Mouse (Mus musculus) limb, embryonic 11.5 days (tissue): ENCODE measurements around the gene Nanp. TPM values are rescaled to one million over a fixed set of nuclear protein-coding genes. Genes with fewer than 3 reads are reported as not detected.

Experiments
- ATAC-seq: fragments of 200-750 bp; cut with Nextera tagmentation; 2 replicates; pipeline ENCODE4 v1.8.0; 2017; ENCODE audit warnings: low read depth; ENCODE audit not compliant: insufficient number of reproducible peaks, low FRiP score, low TSS enrichment
- DNase-seq: peaks from one replicate; pipeline ENCODE4 v3.0.0-alpha.2; 2015; ENCODE audit warnings: low spot score
- H3K27ac ChIP-seq: fragments of 300-500 bp; sonication (generic); replicated peaks from 2 replicates; pipeline ENCODE4 v1.5.1; 2014; ENCODE audit warnings: low read depth, mild to moderate bottlenecking, low read length
- H3K27me3 ChIP-seq: fragments of 300-500 bp; sonication (generic); 2 replicates; pipeline ENCODE4 v1.6.1; 2014; ENCODE audit warnings: mild to moderate bottlenecking, low read length, mixed read lengths; ENCODE audit not compliant: control insufficient read depth, insufficient read depth
- H3K36me3 ChIP-seq: fragments of 300-500 bp; sonication (generic); 2 replicates; pipeline ENCODE4 v1.6.1; 2014; ENCODE audit warnings: mild to moderate bottlenecking, low read length, moderate library complexity, mixed read lengths; ENCODE audit not compliant: control insufficient read depth, insufficient read depth
- H3K4me1 ChIP-seq: fragments of 300-500 bp; sonication (generic); 2 replicates; pipeline ENCODE4 v1.6.1; 2014; ENCODE audit warnings: low read length, mixed read lengths; ENCODE audit not compliant: control insufficient read depth, insufficient read depth
- H3K4me2 ChIP-seq: fragments of 300-500 bp; sonication (generic); 2 replicates; pipeline ENCODE4 v1.6.1; 2014; ENCODE audit warnings: low read depth, mild to moderate bottlenecking, moderate library complexity; ENCODE audit not compliant: severe bottlenecking
- H3K4me3 ChIP-seq: fragments of 300-500 bp; sonication (generic); 2 replicates; pipeline ENCODE4 v1.5.1; 2014; ENCODE audit warnings: low read depth, low read length
- H3K9ac ChIP-seq: fragments of 300-500 bp; sonication (generic); 2 replicates; pipeline ENCODE4 v1.6.1; 2014; ENCODE audit warnings: mild to moderate bottlenecking, low read length
- H3K9me3 ChIP-seq: fragments of 300-500 bp; sonication (generic); 2 replicates; pipeline ENCODE4 v1.6.1; 2016; ENCODE audit warnings: low read length; ENCODE audit not compliant: control insufficient read depth
- WGBS: fragments of 180-500 bp; shearing (Covaris S2); extraction: QIAGEN DNeasy Blood & Tissue Kit; methylation state at CpG from one replicate; pipeline ENCODE4 v1.1.7; 2014; 5-methylcytosine and 5-hydroxymethylcytosine counted together
- polyA plus RNA-seq: library from polyadenylated mRNA; unstranded; fragments of >200 nt; fragmentation: Nextera tagmentation; extraction: Ambion mirVana; gene quantifications from 2 replicates; pipeline ENCODE4 v1.2.1, GENCODE M21; 2014

The Nanp gene
- polyA plus RNA-seq, 1 experiment from 2014 or later = 53.5 TPM

DNA sequence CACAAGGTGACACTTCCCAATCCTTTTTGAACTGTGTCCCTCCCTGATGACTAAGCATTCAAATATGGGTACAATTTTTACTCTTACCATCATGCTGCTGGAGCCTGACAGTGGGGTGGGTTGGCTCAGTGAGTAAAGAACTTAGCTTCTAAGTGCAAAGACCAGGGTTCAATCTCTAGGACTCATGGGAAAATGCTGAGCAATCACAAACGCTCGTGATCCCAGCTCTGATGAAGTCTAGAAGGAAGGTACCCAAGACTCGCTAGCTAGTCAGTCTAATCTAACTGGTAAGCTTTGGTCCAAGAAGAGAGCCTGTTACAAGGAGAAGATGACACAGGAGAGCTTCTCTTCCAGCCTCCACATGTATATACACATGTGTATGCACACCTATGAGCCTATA is 4.8 kb downstream of the Nanp start:
- DNase-seq (no peak), ATAC-seq (no peak)
- 95% methylated on average over 3 of the region's 3 CpGs for whole genome bisulfite sequencing
- Histone ChIP-seq H3K4me2 (no peak overlapping the region), H3K27ac (no peak overlapping the region), H3K4me1 (peaks cover 5% of the 10 kb centered on the region; the same call in 1 of the 2 replicates), H3K9me3 (no peaks in the 10 kb centered on the region), H3K27me3 (no peaks in the 10 kb centered on the region), H3K4me3 (no peak overlapping the region), H3K9ac (no peak overlapping the region), H3K36me3 (no peaks in the 10 kb centered on the region; the same call in 1 of the 2 replicates)

GRCm38 (mm10) chr2:151021158-151021557 is 18.0 kb downstream of the Nanp start:
- 92% methylated on average over 10 of the region's 10 CpGs for WGBS
- H3K4me2 ChIP-seq = no peak overlapping the region
- DNase-seq (no peak), ATAC-seq (no peak)
- no peaks in the 10 kb centered on the region for H3K27me3 ChIP-seq
- no peaks in the 10 kb centered on the region for H3K4me1 ChIP-seq
- no peak overlapping the region for H3K9ac ChIP-seq
- H3K36me3 ChIP-seq = no peaks in the 10 kb centered on the region; the same call in 1 of the 2 replicates
- no peak overlapping the region for H3K4me3 ChIP-seq
- no peak overlapping the region for H3K27ac ChIP-seq
- H3K9me3 ChIP-seq = no peaks in the 10 kb centered on the region

GRCm38 (mm10) chr2:151015316-151015715 is 23.9 kb downstream of the Nanp start:
- no peak for DNase-seq
- no peaks in the 10 kb centered on the region for H3K36me3 ChIP-seq
- no peak overlapping the region for H3K4me3 ChIP-seq
- no peaks in the 10 kb centered on the region for H3K9me3 ChIP-seq
- H3K27ac ChIP-seq = no peak overlapping the region
- no peaks in the 10 kb centered on the region for H3K27me3 ChIP-seq
- no peaks in the 10 kb centered on the region for H3K4me1 ChIP-seq
- no peak for ATAC-seq
- H3K4me2 ChIP-seq = no peak overlapping the region
- no peak overlapping the region for H3K9ac ChIP-seq
- 73% methylated on average over 2 of the region's 2 CpGs for WGBS

GRCm38 (mm10) chr2:151011273-151011672 is 27.9 kb downstream of the Nanp start:
- no peak overlapping the region for H3K9ac ChIP-seq
- WGBS = 78% methylated on average over 1 of the region's 1 CpGs
- no peaks in the 10 kb centered on the region for H3K4me1 ChIP-seq
- no peak for ATAC-seq
- no peaks in the 10 kb centered on the region for H3K36me3 ChIP-seq
- no peak for DNase-seq
- H3K27me3 ChIP-seq = no peaks in the 10 kb centered on the region
- no peaks in the 10 kb centered on the region for H3K9me3 ChIP-seq
- no peak overlapping the region for H3K4me2 ChIP-seq
- H3K4me3 ChIP-seq = no peak overlapping the region
- no peak overlapping the region for H3K27ac ChIP-seq

DNA sequence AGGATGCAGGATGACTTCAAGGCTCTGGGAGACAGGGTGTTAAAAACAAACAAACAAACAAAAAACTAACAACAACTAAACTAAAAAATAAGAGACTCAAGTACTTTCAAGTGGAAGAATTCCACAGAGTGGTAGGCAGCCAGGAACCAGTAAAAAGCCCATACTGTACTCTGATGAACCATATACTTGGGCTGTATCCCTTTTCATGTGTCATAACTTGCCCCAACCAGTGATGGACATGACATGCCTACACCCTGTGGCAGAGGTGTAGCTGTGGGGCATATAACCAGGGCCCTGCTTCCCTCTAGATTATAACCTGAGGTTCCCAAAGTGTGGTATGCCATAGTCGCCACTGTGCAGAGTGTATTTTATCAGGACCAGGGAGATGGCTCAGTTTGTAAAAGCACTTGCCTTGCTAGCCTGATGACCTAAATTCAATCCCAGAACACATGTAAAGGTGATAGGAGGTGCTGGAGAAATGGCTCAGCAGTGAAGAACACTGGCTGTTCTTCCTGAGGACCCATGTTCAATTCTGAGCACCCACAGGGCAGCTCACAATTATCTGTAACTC is 29.6 kb downstream of the Nanp start:
- DNase-seq = peak; percentile 25
- 97% methylated on average over 1 of the region's 1 CpGs for WGBS
- Histone ChIP-seq H3K36me3 (no peaks in the 10 kb centered on the region), H3K4me1 (no peaks in the 10 kb centered on the region), H3K9ac (peak overlapping the region; percentile 79; the same call in 1 of the 2 replicates), H3K4me3 (peak overlapping the region; percentile 52), H3K27ac (no peak overlapping the region), H3K9me3 (no peaks in the 10 kb centered on the region), H3K27me3 (no peaks in the 10 kb centered on the region), H3K4me2 (peak overlapping the region; percentile 77; the same call in 1 of the 2 replicates)
- peak; percentile 56; the same call in 1 of the 2 replicates for ATAC-seq

GRCm38 (mm10) chr2:151008939-151009509 is 30.2 kb downstream of the Nanp start:
- H3K4me2 ChIP-seq = peak overlapping the region; percentile 77
- H3K9me3 ChIP-seq = no peaks in the 10 kb centered on the region
- H3K27me3 ChIP-seq = no peaks in the 10 kb centered on the region
- DNase-seq (peak; percentile 89), ATAC-seq (peak; percentile 96)
- peak overlapping the region; percentile 79 for H3K9ac ChIP-seq
- WGBS = under 1% methylated on average over 53 of the region's 57 CpGs
- H3K36me3 ChIP-seq = no peaks in the 10 kb centered on the region
- H3K27ac ChIP-seq = no peak overlapping the region
- H3K4me3 ChIP-seq = peak overlapping the region; percentile 52
- H3K4me1 ChIP-seq = no peaks in the 10 kb centered on the region

- H3K9me3 ChIP-seq = no peaks in the 10 kb centered on the region
- H3K4me1 ChIP-seq = no peaks in the 10 kb centered on the region
- no peak overlapping the region for H3K27ac ChIP-seq
- H3K36me3 ChIP-seq = no peaks in the 10 kb centered on the region
- H3K4me2 ChIP-seq = peak overlapping the region; percentile 77
- under 1% methylated on average over 21 of the region's 21 CpGs for WGBS
- ATAC-seq (no peak; the same call in 1 of the 2 replicates), DNase-seq (no peak)
- no peaks in the 10 kb centered on the region for H3K27me3 ChIP-seq
- peak overlapping the region; percentile 79 for H3K9ac ChIP-seq
- H3K4me3 ChIP-seq = peak overlapping the region; percentile 52
Measured at GRCm38 (mm10) chr2:151008517-151008932, 30.7 kb downstream of the Nanp start.

GRCm38 (mm10) chr2:151008006-151008405 is 31.2 kb downstream of the Nanp start:
- Histone ChIP-seq H3K4me2 (peak overlapping the region; percentile 77), H3K9me3 (no peaks in the 10 kb centered on the region), H3K27me3 (no peaks in the 10 kb centered on the region), H3K27ac (no peak overlapping the region), H3K4me3 (peak overlapping the region; percentile 52), H3K4me1 (no peaks in the 10 kb centered on the region), H3K9ac (peak overlapping the region; percentile 79), H3K36me3 (no peaks in the 10 kb centered on the region)
- WGBS = 39% methylated on average over 6 of the region's 6 CpGs
- DNase-seq (peak; percentile 24), ATAC-seq (no peak)
